Mouse (Mus musculus): ENCODE data around the gene Ttc16.

Gene Ttc16

DNA sequence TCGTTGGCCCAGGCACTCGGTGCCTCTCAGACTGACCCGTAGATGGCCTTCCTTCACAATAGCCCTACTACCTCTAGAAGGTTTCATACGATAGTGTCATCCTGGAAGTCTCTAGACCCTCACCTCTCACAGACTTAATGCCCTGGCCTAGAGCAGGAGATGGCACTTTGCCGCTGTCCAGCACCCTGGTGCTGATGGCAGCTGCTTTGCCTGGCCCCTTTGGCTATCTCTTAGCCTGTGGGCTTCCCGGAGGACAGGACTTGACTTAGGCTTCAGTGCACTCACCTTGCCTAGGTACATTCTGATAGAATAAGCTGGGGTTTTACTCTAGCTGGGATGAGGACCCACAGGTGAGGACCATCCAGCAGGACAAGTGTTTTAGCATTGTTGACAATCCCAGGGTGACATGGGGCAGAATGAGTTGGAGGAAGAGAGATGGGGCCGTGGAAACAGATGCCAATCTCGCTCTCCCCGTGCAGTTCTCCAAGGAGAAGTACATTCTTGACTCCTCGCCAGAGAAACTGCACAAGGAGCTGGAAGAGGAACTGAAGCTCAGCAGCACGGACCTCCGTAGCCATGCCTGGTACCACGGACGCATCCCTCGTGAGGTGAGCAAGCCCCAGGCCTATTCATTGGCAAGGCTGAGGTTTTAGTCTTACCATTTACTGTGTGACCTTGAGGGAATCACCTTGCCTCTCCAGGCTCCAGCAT is 31.0 kb downstream of the Ttc16 start:
- DNase-seq (ENCODE audit: low read depth): peak; percentile 59

GRCm38 (mm10) chr2:32742173-32742531 is 33.3 kb downstream of the Ttc16 start:
- DNase-seq (ENCODE audit: low read depth): no peak

GRCm38 (mm10) chr2:32741273-32742172 is 33.9 kb downstream of the Ttc16 start:
- DNase-seq (ENCODE audit: low read depth): no peak

GRCm38 (mm10) chr2:32740916-32741272 is 34.5 kb downstream of the Ttc16 start, which contains the start of gene 6330409D20Rik:
6330409D20Rik (minus strand) TSS chr2:32741016.
- DNase-seq (ENCODE audit: low read depth): no peak

DNA sequence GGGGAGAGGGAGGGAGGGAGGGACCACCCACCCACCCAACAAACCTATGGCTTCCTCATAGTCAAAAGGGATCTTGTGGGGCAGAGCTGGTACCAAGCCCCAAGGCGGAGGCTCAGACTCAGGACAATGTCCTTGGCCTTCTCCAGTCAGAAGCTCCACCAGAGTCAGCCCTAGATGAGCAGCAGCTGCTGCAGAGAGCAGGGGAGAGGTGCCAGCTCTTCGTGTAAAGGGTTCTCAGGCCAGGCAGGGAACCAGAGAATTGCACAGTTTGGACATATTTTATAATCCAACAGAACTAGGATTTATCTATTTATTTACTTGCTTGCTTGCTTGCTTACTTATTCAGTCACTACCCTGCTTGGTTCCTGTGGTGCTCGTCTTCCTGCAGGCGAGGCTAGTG is 36.1 kb downstream of the Ttc16 start:
- no peak for DNase-seq (ENCODE audit: low read depth)

GRCm38 (mm10) chr2:32737008-32737407 is 38.4 kb downstream of the Ttc16 start:
- DNase-seq (ENCODE audit: low read depth): no peak

GRCm38 (mm10) chr2:32736306-32736829 is 39.1 kb downstream of the Ttc16 start:
- no peak for DNase-seq (ENCODE audit: low read depth)

- no peak for DNase-seq (ENCODE audit: low read depth)
Observed at GRCm38 (mm10) chr2:32734933-32735332, 40.5 kb downstream of the Ttc16 start.

GRCm38 (mm10) chr2:32734480-32734879 is 41.0 kb downstream of the Ttc16 start:
- DNase-seq (ENCODE audit: low read depth): no peak

- DNase-seq (ENCODE audit: low read depth): no peak
Observed at GRCm38 (mm10) chr2:32732695-32733094, 42.7 kb downstream of the Ttc16 start.

- DNase-seq (ENCODE audit: low read depth): no peak
Observed at GRCm38 (mm10) chr2:32731911-32732310, 43.5 kb downstream of the Ttc16 start.

- DNase-seq (ENCODE audit: low read depth): peak; percentile 62
Observed at GRCm38 (mm10) chr2:32730854-32731253, 44.6 kb downstream of the Ttc16 start.

GRCm38 (mm10) chr2:32729547-32729946 is 45.9 kb downstream of the Ttc16 start:
- no peak for DNase-seq (ENCODE audit: low read depth)

- no peak for DNase-seq (ENCODE audit: low read depth)
Observed at GRCm38 (mm10) chr2:32728463-32728862, 47.0 kb downstream of the Ttc16 start.

DNA sequence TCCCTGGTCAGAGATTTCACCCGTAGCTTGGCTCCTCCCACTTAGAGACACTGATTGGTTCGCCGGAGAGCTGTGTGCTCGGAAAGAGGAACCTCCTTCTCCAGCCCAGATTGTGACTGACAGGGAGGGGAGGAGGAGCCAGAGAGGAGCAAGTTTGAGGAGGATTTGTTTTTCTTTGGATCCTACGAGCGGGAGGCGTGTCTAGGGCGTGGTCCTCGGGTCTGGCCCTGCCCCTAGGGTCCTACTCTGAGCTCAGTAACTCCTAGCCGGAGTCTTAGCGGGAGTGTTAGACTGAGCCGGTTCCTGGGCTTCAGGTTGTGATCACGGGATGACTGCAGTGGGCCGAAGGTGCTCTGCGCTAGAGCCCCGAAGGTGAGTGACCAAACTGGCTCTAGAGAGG is 48.0 kb downstream of the Ttc16 start:
- DNase-seq (ENCODE audit: low read depth): peak; percentile 96

GRCm38 (mm10) chr2:32724832-32725790 is 50.3 kb downstream of the Ttc16 start:
- no peak for DNase-seq (ENCODE audit: low read depth)

DNA sequence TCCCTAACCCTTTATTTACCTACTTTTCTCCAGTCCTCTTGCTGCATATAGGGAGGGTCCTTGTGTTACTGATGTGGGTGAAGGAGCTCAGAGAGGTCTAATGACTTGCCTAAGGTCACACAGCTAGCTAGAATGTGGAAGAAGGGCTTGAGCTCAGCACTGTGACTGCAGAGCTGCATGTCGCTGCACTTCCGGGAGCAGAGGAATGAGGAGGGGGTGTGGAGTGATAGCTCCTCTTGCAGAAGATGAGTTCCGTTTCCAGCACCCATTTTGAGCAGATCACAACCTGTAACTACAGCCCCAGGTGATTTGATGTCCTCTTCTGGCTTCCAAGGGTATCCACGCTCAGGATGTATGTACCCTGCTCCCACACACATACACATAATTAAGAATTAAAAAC is 51.3 kb downstream of the Ttc16 start:
- no peak for DNase-seq (ENCODE audit: low read depth)

DNA sequence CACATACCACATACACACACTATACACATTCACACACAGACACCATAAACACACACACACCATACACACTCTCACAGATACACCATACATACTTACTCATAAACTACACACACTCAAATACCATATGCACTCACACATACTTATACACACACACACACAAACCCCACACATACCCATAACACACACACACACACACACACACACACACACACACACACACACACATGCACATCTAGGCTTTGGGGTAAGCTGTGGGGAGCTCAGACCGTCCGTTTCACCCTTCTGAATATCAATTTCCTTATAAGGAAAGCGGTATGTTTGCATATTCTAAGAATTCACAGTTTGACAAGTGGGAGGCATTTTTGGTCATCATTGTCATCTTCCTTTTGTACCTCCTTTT is 52.9 kb downstream of the Ttc16 start:
- DNase-seq (ENCODE audit: low read depth): no peak

DNA sequence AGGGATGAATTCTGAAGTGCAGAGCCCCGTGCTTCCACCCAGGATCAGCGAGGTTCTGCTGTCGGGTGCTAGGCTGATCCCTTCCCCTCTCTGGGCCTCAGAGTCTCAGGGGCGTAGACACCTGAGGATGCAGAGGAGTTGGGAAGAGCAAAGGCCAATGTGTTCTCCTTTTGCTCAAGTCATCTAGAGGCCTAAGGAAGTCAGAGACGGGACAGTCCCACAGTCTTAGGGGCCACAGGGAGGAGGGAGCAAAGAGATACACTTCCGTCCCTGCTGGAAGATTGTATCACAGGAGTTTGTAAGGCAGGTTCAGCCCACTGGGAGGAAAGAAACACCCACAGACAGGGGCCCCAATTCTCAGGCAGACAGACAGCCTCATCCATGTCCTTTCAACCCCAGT is 53.4 kb downstream of the Ttc16 start:
- no peak for DNase-seq (ENCODE audit: low read depth)

GRCm38 (mm10) chr2:32720681-32721229 is 54.7 kb downstream of the Ttc16 start, which contains the start of gene Sh2d3c:
Sh2d3c (plus strand) TSS chr2:32721055.
- peak; percentile 75 for DNase-seq (ENCODE audit: low read depth)

DNA sequence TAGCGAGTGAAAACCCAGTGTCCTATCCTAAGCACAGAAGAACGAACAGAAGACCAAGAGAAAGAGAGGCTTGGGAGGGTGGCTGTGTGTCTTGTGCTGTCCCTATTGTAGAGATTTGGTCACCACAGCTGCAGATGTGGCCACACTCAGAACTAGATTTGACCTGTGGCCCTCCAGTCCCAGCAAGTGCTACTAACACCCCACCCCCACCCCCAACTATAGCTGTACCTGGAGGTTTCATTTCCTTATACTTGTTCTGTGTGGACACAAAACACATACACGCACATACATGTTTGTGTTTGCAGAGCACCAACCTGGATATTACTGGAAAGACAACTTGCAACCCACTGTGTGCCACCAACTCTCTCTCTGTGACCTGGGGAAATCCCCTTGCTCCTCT is 55.4 kb downstream of the Ttc16 start:
- DNase-seq (ENCODE audit: low read depth): no peak

DNA sequence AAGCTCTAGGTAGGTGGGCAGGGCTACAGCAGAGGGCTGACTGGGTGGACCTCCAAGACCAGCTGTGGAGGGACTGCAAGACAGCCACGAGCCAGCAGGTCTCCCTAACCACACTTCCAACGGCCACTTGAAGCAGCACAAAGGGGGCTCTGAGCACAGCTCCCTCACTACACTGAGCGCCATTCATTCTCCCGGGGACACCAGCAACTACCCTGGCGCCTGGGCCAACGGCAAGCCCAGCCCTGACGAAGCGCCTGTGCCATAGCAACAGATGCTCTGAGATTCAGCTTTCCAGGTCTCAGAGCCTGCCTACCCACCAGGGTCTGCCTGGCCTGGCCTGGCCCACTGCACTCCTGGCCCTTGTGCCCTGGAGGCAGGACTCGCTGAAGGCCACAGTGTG is 56.7 kb downstream of the Ttc16 start:
- DNase-seq (ENCODE audit: low read depth): no peak
